Mouse (Mus musculus) myocyte (in vitro differentiated cells): ENCODE measurements around the gene Homer2.

ENCODE experiments used
- MAX ChIP-seq: IDR thresholded peaks from one replicate; pipeline ENCODE4 v1.6.1; 2011; ENCODE audit warnings: low read depth, mild to moderate bottlenecking, control low read depth
- POLR2A ChIP-seq: IDR thresholded peaks from one replicate; pipeline ENCODE4 v1.6.1; 2011; ENCODE audit warnings: low read depth, mild to moderate bottlenecking, control low read depth, moderate library complexity; ENCODE audit not compliant: insufficient read length
- POLR2AphosphoS2 ChIP-seq: IDR thresholded peaks from one replicate; pipeline ENCODE4 v1.6.1; 2011; ENCODE audit warnings: low read depth, control low read depth; ENCODE audit not compliant: insufficient read length
- TCF12 ChIP-seq: IDR thresholded peaks from one replicate; pipeline ENCODE4 v1.6.1; 2011; ENCODE audit warnings: mild to moderate bottlenecking, control low read depth; ENCODE audit not compliant: poor library complexity, insufficient read depth, severe bottlenecking
- TCF3 ChIP-seq: IDR thresholded peaks from one replicate; pipeline ENCODE4 v1.6.1; 2011; ENCODE audit warnings: low read depth, control low read depth; ENCODE audit not compliant: insufficient read length

DNA sequence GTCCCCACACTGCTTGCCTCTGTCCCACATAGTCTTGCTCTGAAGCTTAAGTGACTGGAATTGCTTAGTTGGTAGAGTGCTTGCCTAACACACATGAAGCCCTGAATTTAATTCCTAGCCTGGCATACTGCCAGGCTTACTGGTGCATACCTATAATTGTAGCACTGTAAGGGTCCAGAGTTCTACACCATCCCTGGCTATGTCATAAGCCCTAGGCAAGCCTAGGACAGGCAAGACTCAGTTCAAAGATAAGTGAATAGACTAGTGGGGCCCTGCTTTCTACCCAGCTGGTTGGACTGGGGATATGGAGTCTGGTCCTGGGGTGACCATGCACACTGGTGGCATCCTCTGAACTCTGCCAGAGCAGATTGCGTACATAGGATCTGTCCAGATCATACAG, 109.7 kb downstream of the Homer2 start:
- TF ChIP-seq POLR2A (no peak), POLR2AphosphoS2 (no peak), MAX (no peak), TCF3 (no peak), TCF12 (no peak)
